Mouse (Mus musculus) midbrain, embryonic 13.5 days (tissue): Measurements from ENCODE around the gene Cass4. TPM values are rescaled to one million over a fixed set of nuclear protein-coding genes. Genes with fewer than 3 reads are reported as not detected.

Experiments
- ATAC-seq: fragments of 200-750 bp; cut with Nextera tagmentation; 2 replicates; pipeline ENCODE4 v1.8.0; 2017; ENCODE audit warnings: mild to moderate bottlenecking, moderate TSS enrichment, moderate library complexity
- H3K27ac ChIP-seq: fragments of 300-500 bp; sonication (generic); 2 replicates; pipeline ENCODE4 v1.5.1; 2015; ENCODE audit warnings: inconsistent platforms, mild to moderate bottlenecking, moderate library complexity
- H3K27me3 ChIP-seq: fragments of 300-500 bp; sonication (generic); 2 replicates; pipeline ENCODE4 v1.6.1; 2015; ENCODE audit warnings: mild to moderate bottlenecking, inconsistent platforms
- H3K36me3 ChIP-seq: fragments of 300-500 bp; sonication (generic); 2 replicates; pipeline ENCODE4 v1.6.1; 2015; ENCODE audit warnings: mild to moderate bottlenecking, inconsistent platforms
- H3K4me1 ChIP-seq: fragments of 300-500 bp; sonication (generic); replicated peaks from 2 replicates; pipeline ENCODE4 v1.6.1; 2015; ENCODE audit warnings: inconsistent platforms
- H3K4me2 ChIP-seq: fragments of 300-500 bp; sonication (generic); replicated peaks from 2 replicates; pipeline ENCODE4 v1.6.1; 2015; ENCODE audit warnings: moderate library complexity, mild to moderate bottlenecking, inconsistent platforms
- H3K4me3 ChIP-seq: fragments of 300-500 bp; sonication (generic); replicated peaks from 2 replicates; pipeline ENCODE4 v1.5.1; 2015; ENCODE audit warnings: mild to moderate bottlenecking, inconsistent platforms
- H3K9ac ChIP-seq: fragments of 300-500 bp; sonication (generic); replicated peaks from 2 replicates; pipeline ENCODE4 v1.6.1; 2015; ENCODE audit warnings: mild to moderate bottlenecking, inconsistent platforms
- H3K9me3 ChIP-seq: fragments of 300-500 bp; sonication (generic); 2 replicates; pipeline ENCODE4 v1.6.1; 2016; ENCODE audit warnings: mild to moderate bottlenecking, inconsistent platforms
- WGBS: fragments of 180-500 bp; shearing (Covaris S2); methylation state at CpG from one replicate; pipeline ENCODE4 v1.1.7; 2015; 5-methylcytosine and 5-hydroxymethylcytosine counted together
- polyA plus RNA-seq: library from polyadenylated mRNA; unstranded; fragments of >200 nt; fragmentation: Nextera tagmentation; extraction: Ambion mirVana; gene quantifications from 2 replicates; pipeline ENCODE4 v1.2.1, GENCODE M21; 2015

The Cass4 gene
- polyA plus RNA-seq, 1 experiment from 2014 or later, result 0.12 TPM

- no peaks in the 10 kb centered on the region for H3K9me3 ChIP-seq
- H3K27ac ChIP-seq, result no peak overlapping the region
- H3K27me3 ChIP-seq, result no peaks in the 10 kb centered on the region
- no peak overlapping the region for H3K4me2 ChIP-seq
- H3K9ac ChIP-seq, result no peak overlapping the region
- ATAC-seq, result no peak
- H3K36me3 ChIP-seq, result no peaks in the 10 kb centered on the region
- H3K4me3 ChIP-seq, result no peak overlapping the region
- H3K4me1 ChIP-seq, result peaks cover 8% of the 10 kb centered on the region; the same call in 1 of the 2 replicates
- 47% methylated on average over 5 of the region's 5 CpGs for WGBS
Observed at GRCm38 (mm10) chr2:172413894-172414293, 20.3 kb downstream of the Cass4 start.

GRCm38 (mm10) chr2:172416218-172416617, 22.6 kb downstream of the Cass4 start:
- WGBS, result 63% methylated on average over 12 of the region's 12 CpGs
- peaks cover 8% of the 10 kb centered on the region; the same call in 1 of the 2 replicates for H3K4me1 ChIP-seq
- ATAC-seq, result no peak

GRCm38 (mm10) chr2:172416876-172417275, 23.3 kb downstream of the Cass4 start:
- Histone ChIP-seq H3K4me1 (peaks cover 8% of the 10 kb centered on the region; the same call in 1 of the 2 replicates), H3K27me3 (no peaks in the 10 kb centered on the region), H3K4me2 (no peak overlapping the region), H3K9me3 (no peaks in the 10 kb centered on the region), H3K27ac (no peak overlapping the region), H3K4me3 (no peak overlapping the region), H3K9ac (no peak overlapping the region), H3K36me3 (no peaks in the 10 kb centered on the region)
- 90% methylated on average over 5 of the region's 5 CpGs for WGBS
- no peak for ATAC-seq

More at GRCm38 (mm10) chr2:172416218-172416617, 22.6 kb downstream of the Cass4 start:
- Histone ChIP-seq H3K4me3 (no peak overlapping the region), H3K36me3 (no peaks in the 10 kb centered on the region), H3K9ac (no peak overlapping the region), H3K27me3 (no peaks in the 10 kb centered on the region), H3K4me2 (no peak overlapping the region), H3K27ac (no peak overlapping the region), H3K9me3 (no peaks in the 10 kb centered on the region)

- no peak overlapping the region for H3K9ac ChIP-seq
- ATAC-seq, result no peak
- no peak overlapping the region for H3K4me2 ChIP-seq
- H3K4me3 ChIP-seq, result no peak overlapping the region
- H3K36me3 ChIP-seq, result no peaks in the 10 kb centered on the region
- no peaks in the 10 kb centered on the region for H3K9me3 ChIP-seq
- H3K27ac ChIP-seq, result no peak overlapping the region
- H3K4me1 ChIP-seq, result 0 out of 2 replicates have a peak, but pooled peaks cover 2% of the 10 kb centered on the region
- no peaks in the 10 kb centered on the region for H3K27me3 ChIP-seq
- WGBS, result 89% methylated on average over 5 of the region's 5 CpGs
Observed at GRCm38 (mm10) chr2:172418208-172418607, 24.6 kb downstream of the Cass4 start.

GRCm38 (mm10) chr2:172430609-172431008, 37.0 kb downstream of the Cass4 start:
- WGBS, result 81% methylated on average over 1 of the region's 1 CpGs
- Histone ChIP-seq H3K9ac (no peak overlapping the region), H3K27ac (no peak overlapping the region), H3K27me3 (no peaks in the 10 kb centered on the region), H3K9me3 (no peaks in the 10 kb centered on the region), H3K36me3 (no peaks in the 10 kb centered on the region), H3K4me3 (no peak overlapping the region), H3K4me1 (no peaks in the 10 kb centered on the region), H3K4me2 (no peak overlapping the region)
- ATAC-seq, result no peak

GRCm38 (mm10) chr2:172433746-172434145, 40.2 kb downstream of the Cass4 start:
- H3K27me3 ChIP-seq, result no peaks in the 10 kb centered on the region
- no peak overlapping the region for H3K4me3 ChIP-seq
- H3K9ac ChIP-seq, result no peak overlapping the region
- no peaks in the 10 kb centered on the region for H3K9me3 ChIP-seq
- no peak for ATAC-seq
- no peak overlapping the region for H3K4me2 ChIP-seq
- WGBS, result 61% methylated on average over 5 of the region's 5 CpGs
- no peaks in the 10 kb centered on the region for H3K36me3 ChIP-seq
- no peaks in the 10 kb centered on the region for H3K4me1 ChIP-seq
- H3K27ac ChIP-seq, result no peak overlapping the region

GRCm38 (mm10) chr2:172437371-172437952, 43.9 kb downstream of the Cass4 start:
- Histone ChIP-seq H3K9ac (no peak overlapping the region), H3K9me3 (no peaks in the 10 kb centered on the region), H3K27me3 (no peaks in the 10 kb centered on the region), H3K36me3 (no peaks in the 10 kb centered on the region), H3K4me1 (peaks cover 22% of the 10 kb centered on the region), H3K4me3 (no peak overlapping the region), H3K4me2 (no peak overlapping the region), H3K27ac (no peak overlapping the region)
- WGBS, result 78% methylated on average over 16 of the region's 16 CpGs
- ATAC-seq, result no peak

GRCm38 (mm10) chr2:172439843-172440639, 46.4 kb downstream of the Cass4 start, which contains the start of gene Rtf2:
Gene Rtf2, plus strand, starts transcription at chr2:172440556.
- peak within 1 kb of the TSS; percentile 79 for H3K9ac ChIP-seq
- H3K36me3 ChIP-seq, result peaks cover 8% of the 10 kb centered on the region
- peaks cover 25% of the 10 kb centered on the region for H3K4me1 ChIP-seq
- H3K27me3 ChIP-seq, result no peaks in the 10 kb centered on the region
- WGBS, result 2% methylated on average over 35 of the region's 35 CpGs
- peak; percentile 98 for ATAC-seq
- peak within 1 kb of the TSS; percentile 90 for H3K4me3 ChIP-seq
- peak within 1 kb of the TSS; percentile 59 for H3K27ac ChIP-seq
- no peaks in the 10 kb centered on the region for H3K9me3 ChIP-seq
- peak within 1 kb of the TSS; percentile 97 for H3K4me2 ChIP-seq

GRCm38 (mm10) chr2:172440640-172441005, 47.0 kb downstream of the Cass4 start:
- Histone ChIP-seq H3K27ac (no peak overlapping the region), H3K36me3 (peaks cover 14% of the 10 kb centered on the region), H3K9ac (peak overlapping the region; percentile 79), H3K27me3 (no peaks in the 10 kb centered on the region), H3K4me1 (peaks cover 25% of the 10 kb centered on the region), H3K4me2 (peak overlapping the region; percentile 97), H3K4me3 (peak overlapping the region; percentile 90), H3K9me3 (no peaks in the 10 kb centered on the region)
- peak; percentile 81 for ATAC-seq
- under 1% methylated on average over 21 of the region's 21 CpGs for WGBS

GRCm38 (mm10) chr2:172441176-172441575, 47.6 kb downstream of the Cass4 start:
- H3K4me2 ChIP-seq, result peak overlapping the region; percentile 97
- H3K4me1 ChIP-seq, result peaks cover 25% of the 10 kb centered on the region
- 33% methylated on average over 6 of the region's 6 CpGs for WGBS

GRCm38 (mm10) chr2:172445617-172446016, 52.0 kb downstream of the Cass4 start:
- H3K4me3 ChIP-seq, result no peak overlapping the region
- peaks cover 64% of the 10 kb centered on the region for H3K36me3 ChIP-seq
- ATAC-seq, result no peak
- H3K4me2 ChIP-seq, result no peak overlapping the region
- H3K9ac ChIP-seq, result no peak overlapping the region
- H3K4me1 ChIP-seq, result peaks cover 19% of the 10 kb centered on the region
- no peak overlapping the region for H3K27ac ChIP-seq
- H3K27me3 ChIP-seq, result no peaks in the 10 kb centered on the region
- 93% methylated on average over 4 of the region's 4 CpGs for WGBS
- H3K9me3 ChIP-seq, result no peaks in the 10 kb centered on the region

More at GRCm38 (mm10) chr2:172441176-172441575, 47.6 kb downstream of the Cass4 start:
- no peak overlapping the region for H3K27ac ChIP-seq
- H3K9me3 ChIP-seq, result no peaks in the 10 kb centered on the region
- no peak for ATAC-seq
- H3K9ac ChIP-seq, result peak overlapping the region; percentile 79
- H3K4me3 ChIP-seq, result peak overlapping the region; percentile 90
- H3K27me3 ChIP-seq, result no peaks in the 10 kb centered on the region
- H3K36me3 ChIP-seq, result peaks cover 19% of the 10 kb centered on the region

GRCm38 (mm10) chr2:172447317-172447716, 53.7 kb downstream of the Cass4 start:
- no peaks in the 10 kb centered on the region for H3K27me3 ChIP-seq
- peaks cover 81% of the 10 kb centered on the region for H3K36me3 ChIP-seq
- H3K9me3 ChIP-seq, result no peaks in the 10 kb centered on the region
- H3K9ac ChIP-seq, result no peak overlapping the region
- 93% methylated on average over 6 of the region's 6 CpGs for WGBS
- H3K4me1 ChIP-seq, result peaks cover 3% of the 10 kb centered on the region; the same call in 1 of the 2 replicates
- H3K27ac ChIP-seq, result no peak overlapping the region
- no peak overlapping the region for H3K4me2 ChIP-seq
- no peak for ATAC-seq
- H3K4me3 ChIP-seq, result no peak overlapping the region
